Mouse (Mus musculus) hindbrain, embryonic 16.5 days (tissue): Measurements from ENCODE around the gene Ryr1. TPM values are rescaled to one million over a fixed set of nuclear protein-coding genes. Genes with fewer than 3 reads are reported as not detected.

ENCODE experiments used
- ATAC-seq: fragments of 200-750 bp; cut with Nextera tagmentation; 2 replicates; pipeline ENCODE4 v1.8.0; 2017; ENCODE audit warnings: moderate TSS enrichment, moderate library complexity
- H3K27ac ChIP-seq: fragments of 300-500 bp; sonication (generic); 2 replicates; pipeline ENCODE4 v1.5.1; 2014; ENCODE audit warnings: low read depth, mild to moderate bottlenecking, control low read depth, low read length, moderate library complexity
- H3K27me3 ChIP-seq: fragments of 300-500 bp; sonication (generic); replicated peaks from 2 replicates; pipeline ENCODE4 v1.6.1; 2014; ENCODE audit warnings: low read length; ENCODE audit not compliant: control insufficient read depth, insufficient read depth
- H3K36me3 ChIP-seq: fragments of 300-500 bp; sonication (generic); 2 replicates; pipeline ENCODE4 v1.6.1; 2014; ENCODE audit warnings: mild to moderate bottlenecking, low read length, moderate library complexity, mixed read lengths; ENCODE audit not compliant: control insufficient read depth, insufficient read depth
- H3K4me1 ChIP-seq: fragments of 300-500 bp; sonication (generic); 2 replicates; pipeline ENCODE4 v1.6.1; 2014; ENCODE audit warnings: low read depth, low read length; ENCODE audit not compliant: control insufficient read depth, insufficient read depth
- H3K4me2 ChIP-seq: fragments of 300-500 bp; sonication (generic); 2 replicates; pipeline ENCODE4 v1.6.1; 2014; ENCODE audit warnings: mild to moderate bottlenecking, low read length, control low read depth, moderate library complexity
- H3K4me3 ChIP-seq: fragments of 300-500 bp; sonication (generic); 2 replicates; pipeline ENCODE4 v1.5.1; 2014; ENCODE audit warnings: mild to moderate bottlenecking, low read length, control low read depth, moderate library complexity
- H3K9ac ChIP-seq: fragments of 300-500 bp; sonication (generic); 2 replicates; pipeline ENCODE4 v1.6.1; 2014; ENCODE audit warnings: low read depth, mild to moderate bottlenecking, control low read depth, low read length, moderate library complexity
- H3K9me3 ChIP-seq: fragments of 300-500 bp; sonication (generic); 2 replicates; pipeline ENCODE4 v1.6.1; 2014; ENCODE audit warnings: mild to moderate bottlenecking, low read length, moderate library complexity; ENCODE audit not compliant: control insufficient read depth
- WGBS: fragments of 180-500 bp; shearing (Covaris S2); extraction: QIAGEN DNeasy Blood & Tissue Kit; methylation state at CpG from one replicate; pipeline ENCODE4 v1.1.7; 2014; 5-methylcytosine and 5-hydroxymethylcytosine counted together
- polyA plus RNA-seq: library from polyadenylated mRNA; unstranded; fragments of >200 nt; fragmentation: Nextera tagmentation; extraction: Ambion mirVana; gene quantifications from 2 replicates; pipeline ENCODE4 v1.2.1, GENCODE M21; 2015

Gene Ryr1
- polyA plus RNA-seq, 1 experiment from 2014 or later = 9.2 TPM

GRCm38 (mm10) chr7:29017222-29017621, 107.8 kb downstream of the Ryr1 start:
- Histone ChIP-seq H3K9ac (no peak overlapping the region), H3K4me2 (no peak overlapping the region), H3K36me3 (no peaks in the 10 kb centered on the region), H3K4me1 (peaks cover 4% of the 10 kb centered on the region; the same call in 1 of the 2 replicates), H3K9me3 (no peaks in the 10 kb centered on the region), H3K4me3 (no peak overlapping the region), H3K27me3 (peaks cover 15% of the 10 kb centered on the region), H3K27ac (no peak overlapping the region)
- WGBS = 86% methylated on average over 7 of the region's 7 CpGs
- ATAC-seq = no peak

GRCm38 (mm10) chr7:29016440-29016839, 108.5 kb downstream of the Ryr1 start:
- WGBS = 84% methylated on average over 7 of the region's 7 CpGs
- Histone ChIP-seq H3K9ac (no peak overlapping the region), H3K4me1 (peaks cover 4% of the 10 kb centered on the region; the same call in 1 of the 2 replicates), H3K9me3 (no peaks in the 10 kb centered on the region), H3K36me3 (no peaks in the 10 kb centered on the region), H3K4me3 (no peak overlapping the region), H3K4me2 (no peak overlapping the region), H3K27me3 (peaks cover 15% of the 10 kb centered on the region), H3K27ac (no peak overlapping the region)
- no peak for ATAC-seq

GRCm38 (mm10) chr7:29014984-29015383, 110.0 kb downstream of the Ryr1 start:
- Histone ChIP-seq H3K36me3 (no peaks in the 10 kb centered on the region), H3K27me3 (peaks cover 13% of the 10 kb centered on the region), H3K9ac (no peak overlapping the region), H3K4me2 (no peak overlapping the region), H3K9me3 (no peaks in the 10 kb centered on the region), H3K4me3 (no peak overlapping the region), H3K4me1 (peaks cover 4% of the 10 kb centered on the region; the same call in 1 of the 2 replicates), H3K27ac (no peak overlapping the region)
- ATAC-seq = no peak
- 100% methylated on average over 1 of the region's 1 CpGs for WGBS

- H3K9ac ChIP-seq = no peak overlapping the region
- WGBS = 76% methylated on average over 9 of the region's 9 CpGs
Measured at GRCm38 (mm10) chr7:29008714-29009113, 116.3 kb downstream of the Ryr1 start.

GRCm38 (mm10) chr7:29008171-29008570, 116.8 kb downstream of the Ryr1 start:
- Histone ChIP-seq H3K27ac (no peak overlapping the region), H3K4me3 (no peak overlapping the region), H3K9ac (no peak overlapping the region), H3K27me3 (no peaks in the 10 kb centered on the region), H3K9me3 (no peaks in the 10 kb centered on the region), H3K4me2 (no peak overlapping the region), H3K4me1 (no peaks in the 10 kb centered on the region), H3K36me3 (no peaks in the 10 kb centered on the region)
- 91% methylated on average over 10 of the region's 10 CpGs for WGBS
- no peak for ATAC-seq

More at GRCm38 (mm10) chr7:29008714-29009113, 116.3 kb downstream of the Ryr1 start:
- no peak overlapping the region for H3K4me3 ChIP-seq
- no peak for ATAC-seq
- no peak overlapping the region for H3K27ac ChIP-seq
- H3K27me3 ChIP-seq = no peaks in the 10 kb centered on the region
- no peaks in the 10 kb centered on the region for H3K9me3 ChIP-seq
- H3K4me2 ChIP-seq = no peak overlapping the region
- H3K4me1 ChIP-seq = no peaks in the 10 kb centered on the region
- no peaks in the 10 kb centered on the region for H3K36me3 ChIP-seq

GRCm38 (mm10) chr7:29007224-29008101, 117.5 kb downstream of the Ryr1 start:
- no peak overlapping the region for H3K4me3 ChIP-seq
- no peaks in the 10 kb centered on the region for H3K27me3 ChIP-seq
- no peak overlapping the region for H3K9ac ChIP-seq
- 83% methylated on average over 9 of the region's 9 CpGs for WGBS
- no peaks in the 10 kb centered on the region for H3K9me3 ChIP-seq
- no peak overlapping the region for H3K27ac ChIP-seq
- no peaks in the 10 kb centered on the region for H3K36me3 ChIP-seq
- ATAC-seq = no peak
- H3K4me2 ChIP-seq = no peak overlapping the region
- no peaks in the 10 kb centered on the region for H3K4me1 ChIP-seq

GRCm38 (mm10) chr7:29000651-29001605, 124.1 kb downstream of the Ryr1 start:
- Histone ChIP-seq H3K27me3 (0 out of 2 replicates have a peak, but pooled peaks cover 3% of the 10 kb centered on the region), H3K9ac (peak overlapping the region; percentile 79), H3K36me3 (no peaks in the 10 kb centered on the region), H3K9me3 (no peaks in the 10 kb centered on the region), H3K27ac (peak overlapping the region; percentile 68), H3K4me1 (peaks cover 9% of the 10 kb centered on the region), H3K4me2 (peak overlapping the region; percentile 92), H3K4me3 (peak overlapping the region; percentile 53)
- 6% methylated on average over 43 of the region's 43 CpGs for WGBS
- ATAC-seq = peak; percentile 78

GRCm38 (mm10) chr7:28993402-28993801, 131.6 kb downstream of the Ryr1 start:
- H3K9ac ChIP-seq = no peak overlapping the region
- H3K27me3 ChIP-seq = no peaks in the 10 kb centered on the region
- H3K27ac ChIP-seq = no peak overlapping the region
- ATAC-seq = no peak
- 87% methylated on average over 3 of the region's 3 CpGs for WGBS
- H3K9me3 ChIP-seq = no peaks in the 10 kb centered on the region
- H3K4me2 ChIP-seq = no peak overlapping the region
- H3K36me3 ChIP-seq = no peaks in the 10 kb centered on the region
- H3K4me3 ChIP-seq = no peak overlapping the region
- no peaks in the 10 kb centered on the region for H3K4me1 ChIP-seq

- H3K4me1 ChIP-seq = no peaks in the 10 kb centered on the region
- H3K9ac ChIP-seq = no peak overlapping the region
- H3K4me2 ChIP-seq = no peak overlapping the region
- H3K27ac ChIP-seq = no peak overlapping the region
- H3K4me3 ChIP-seq = no peak overlapping the region
- ATAC-seq = no peak
- no peaks in the 10 kb centered on the region for H3K36me3 ChIP-seq
- H3K27me3 ChIP-seq = no peaks in the 10 kb centered on the region
- no peaks in the 10 kb centered on the region for H3K9me3 ChIP-seq
- 87% methylated on average over 3 of the region's 3 CpGs for WGBS
Measured at GRCm38 (mm10) chr7:28992997-28993396, 132.0 kb downstream of the Ryr1 start.
